Mouse (Mus musculus): ENCODE data around the gene Gda.
A peak's percentile ranks its signal among the peaks of the same experiment; 100 is the strongest.

The Gda gene

GRCm38 (mm10) chr19:21473345-21473744, at the start of gene Gda:
Gda (minus strand) TSS chr19:21473445.
- no peak for DNase-seq (ENCODE audit: low spot score in 2 of 2)

GRCm38 (mm10) chr19:21520280-21520679, 47.0 kb upstream of the Gda start:
- DNase-seq (ENCODE audit: low spot score in 2 of 2): no peak

GRCm38 (mm10) chr19:21510116-21510515, 36.9 kb upstream of the Gda start:
- DNase-seq (ENCODE audit: low spot score in 2 of 2): no peak

GRCm38 (mm10) chr19:21507561-21508232, 34.5 kb upstream of the Gda start:
- DNase-seq (ENCODE audit: low spot score in 2 of 2): no peak

- DNase-seq (ENCODE audit: low spot score in 2 of 2): no peak
Measured at GRCm38 (mm10) chr19:21507133-21507532, 33.9 kb upstream of the Gda start.

- no peak for DNase-seq (ENCODE audit: low spot score in 2 of 2)
Measured at GRCm38 (mm10) chr19:21504716-21505115, 31.5 kb upstream of the Gda start.

- DNase-seq (ENCODE audit: low spot score in 2 of 2): no peak
Measured at GRCm38 (mm10) chr19:21499394-21499983, 26.2 kb upstream of the Gda start.

- DNase-seq (ENCODE audit: low spot score in 2 of 2): no peak
Measured at GRCm38 (mm10) chr19:21495817-21496216, 22.6 kb upstream of the Gda start.

- no peak for DNase-seq (ENCODE audit: low spot score in 2 of 2)
Measured at GRCm38 (mm10) chr19:21493807-21494521, 20.7 kb upstream of the Gda start.

GRCm38 (mm10) chr19:21491391-21491790, 18.1 kb upstream of the Gda start:
- DNase-seq (ENCODE audit: low spot score in 2 of 2): no peak

- DNase-seq (ENCODE audit: low spot score in 2 of 2): no peak
Measured at GRCm38 (mm10) chr19:21487124-21487944, 14.1 kb upstream of the Gda start.

GRCm38 (mm10) chr19:21482096-21482495, 8.9 kb upstream of the Gda start:
- DNase-seq (ENCODE audit: low spot score in 2 of 2): no peak

GRCm38 (mm10) chr19:21481031-21481430, 7.8 kb upstream of the Gda start:
- no peak for DNase-seq (ENCODE audit: low spot score in 2 of 2)

GRCm38 (mm10) chr19:21480053-21480419, 6.8 kb upstream of the Gda start:
- DNase-seq (ENCODE audit: low spot score in 2 of 2): no peak

GRCm38 (mm10) chr19:21479183-21480052, 6.2 kb upstream of the Gda start:
- DNase-seq (ENCODE audit: low spot score in 2 of 2): peak in 1 of 2 experiments; percentile 45

- no peak for DNase-seq (ENCODE audit: low spot score in 2 of 2)
Measured at GRCm38 (mm10) chr19:21478538-21478937, 5.3 kb upstream of the Gda start.

- DNase-seq (ENCODE audit: low spot score in 2 of 2): no peak
Measured at GRCm38 (mm10) chr19:21477780-21478179, 4.5 kb upstream of the Gda start.

- no peak for DNase-seq (ENCODE audit: low spot score in 2 of 2)
Measured at GRCm38 (mm10) chr19:21476782-21477181, 3.5 kb upstream of the Gda start.

GRCm38 (mm10) chr19:21472121-21472780, 994 bp downstream of the Gda start:
- DNase-seq (ENCODE audit: low spot score in 2 of 2): peak; percentile 77 to 81

GRCm38 (mm10) chr19:21461221-21461960, 11.9 kb downstream of the Gda start:
- no peak for DNase-seq (ENCODE audit: low spot score in 2 of 2)

Measured in frontal cortex, postnatal 14 days (tissue).